Comparison of ENCODE assay signal across 8 mouse cellular contexts in the genomic region with DNA sequence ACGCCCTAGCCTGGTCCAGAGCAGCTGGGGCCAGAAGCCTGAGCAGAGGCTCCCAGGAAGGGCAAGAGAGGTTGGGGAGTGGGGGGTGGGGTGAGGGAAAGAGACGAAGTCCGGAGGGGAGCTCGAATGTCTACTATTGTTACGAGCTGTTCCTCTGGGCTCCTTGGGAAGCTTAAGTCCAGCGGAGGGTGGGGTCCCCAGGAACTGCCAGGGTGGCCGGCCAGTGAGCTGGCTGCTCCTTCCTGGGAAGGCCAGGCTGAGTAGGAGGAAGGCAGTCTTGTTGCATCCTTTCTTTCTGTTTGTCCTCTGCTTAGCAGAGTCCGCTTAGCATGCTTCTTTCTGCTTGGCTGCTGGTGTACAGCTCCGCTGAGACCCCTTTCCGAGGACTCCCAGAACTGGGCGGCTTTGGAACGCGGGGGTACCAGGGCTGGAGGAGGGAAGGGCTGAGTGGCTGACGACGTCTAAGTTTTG. TPM values are rescaled to one million over a fixed set of nuclear protein-coding genes. Genes with fewer than 3 reads are reported as not detected.
DNase-seq lines count a peak whose midpoint lies in the region; ATAC-seq lines count a peak whose summit lies in the region.

No protein-coding gene starts in this region.

- H3K9me3 ChIP-seq in kidney, embryonic 14.5 days (ENCODE audit: control insufficient read depth, low read length), result no peaks in the 10 kb centered on the region
- no peaks in the 10 kb centered on the region for H3K9me3 ChIP-seq in forebrain, embryonic 10.5 days
- H3K9me3 ChIP-seq in intestine, embryonic 14.5 days (ENCODE audit: control insufficient read depth, low read length), result no peaks in the 10 kb centered on the region
- no peaks in the 10 kb centered on the region for H3K9me3 ChIP-seq in midbrain, embryonic 12.5 days

- H3K4me3 ChIP-seq in kidney, embryonic 14.5 days (ENCODE audit: low read length), result peak overlapping the region; percentile 4
- peak overlapping the region; percentile 39 for H3K4me3 ChIP-seq in forebrain, embryonic 10.5 days
- H3K4me3 ChIP-seq in intestine, embryonic 14.5 days (ENCODE audit: low read depth, low read length), result no peak overlapping the region
- H3K4me3 ChIP-seq in midbrain, embryonic 12.5 days, result peak overlapping the region; percentile 29; the same call in 1 of the 2 replicates

- no peaks in the 10 kb centered on the region for H3K36me3 ChIP-seq in kidney, embryonic 14.5 days (ENCODE audit: control insufficient read depth, insufficient read depth, low read length)
- H3K36me3 ChIP-seq in forebrain, embryonic 10.5 days (replicated peaks), result no peaks in the 10 kb centered on the region
- H3K36me3 ChIP-seq in intestine, embryonic 14.5 days (ENCODE audit: control insufficient read depth, insufficient read depth, low read length), result no peaks in the 10 kb centered on the region
- H3K36me3 ChIP-seq in midbrain, embryonic 12.5 days, result no peaks in the 10 kb centered on the region

- peaks cover 55% of the 10 kb centered on the region for H3K4me1 ChIP-seq in kidney, embryonic 14.5 days (ENCODE audit: control insufficient read depth, insufficient read depth, low read length)
- peaks cover 89% of the 10 kb centered on the region for H3K4me1 ChIP-seq in forebrain, embryonic 10.5 days
- H3K4me1 ChIP-seq in intestine, embryonic 14.5 days (replicated peaks; ENCODE audit: control insufficient read depth, insufficient read depth, low read length), result peaks cover 38% of the 10 kb centered on the region
- peaks cover 77% of the 10 kb centered on the region for H3K4me1 ChIP-seq in midbrain, embryonic 12.5 days

- no peak for ATAC-seq in kidney, embryonic 14.5 days (ENCODE audit: low FRiP score, low TSS enrichment)
- ATAC-seq in intestine, embryonic 14.5 days (replicated peaks; ENCODE audit: low FRiP score, low TSS enrichment, low read depth), result no peak
- ATAC-seq in midbrain, embryonic 12.5 days (ENCODE audit: low FRiP score, low read depth), result no peak

- 7% methylated on average over 15 of the region's 15 CpGs for WGBS in kidney, embryonic 14.5 days
- WGBS in forebrain, embryonic 10.5 days, result 0% methylated on average over 15 of the region's 15 CpGs
- WGBS in intestine, embryonic 14.5 days, result 17% methylated on average over 15 of the region's 15 CpGs
- 2% methylated on average over 15 of the region's 15 CpGs for WGBS in midbrain, embryonic 12.5 days

- H3K27ac ChIP-seq in kidney, embryonic 14.5 days (ENCODE audit: low read depth, low read length), result no peak overlapping the region
- H3K27ac ChIP-seq in forebrain, embryonic 10.5 days, result peak overlapping the region; percentile 78
- no peak overlapping the region for H3K27ac ChIP-seq in intestine, embryonic 14.5 days (ENCODE audit: low read depth)
- peak overlapping the region; percentile 50; the same call in 1 of the 2 replicates for H3K27ac ChIP-seq in midbrain, embryonic 12.5 days (replicated peaks)

- H3K9ac ChIP-seq in kidney, embryonic 14.5 days (ENCODE audit: low read depth, low read length), result no peak overlapping the region
- H3K9ac ChIP-seq in intestine, embryonic 14.5 days (ENCODE audit: low read length), result no peak overlapping the region
- no peak overlapping the region; the same call in 1 of the 2 replicates for H3K9ac ChIP-seq in midbrain, embryonic 12.5 days (replicated peaks)

- peaks cover 66% of the 10 kb centered on the region for H3K27me3 ChIP-seq in kidney, embryonic 14.5 days (ENCODE audit: control insufficient read depth, insufficient read depth, low read length)
- H3K27me3 ChIP-seq in forebrain, embryonic 10.5 days (ENCODE audit: poor library complexity, severe bottlenecking), result peaks cover 100% of the 10 kb centered on the region
- H3K27me3 ChIP-seq in intestine, embryonic 14.5 days (replicated peaks; ENCODE audit: control insufficient read depth, insufficient read depth, low read length), result peaks cover 68% of the 10 kb centered on the region
- H3K27me3 ChIP-seq in midbrain, embryonic 12.5 days, result peaks cover 90% of the 10 kb centered on the region

- DNase-seq in kidney, postnatal 36 days, result no peak
- DNase-seq in forebrain, embryonic 10.5 days (ENCODE audit: extremely low spot score, low spot score), result no peak
- DNase-seq in intestine, embryonic 14.5 days (ENCODE audit: low spot score), result no peak
- no peak for DNase-seq in adipocyte (ENCODE audit: low spot score)
- no peak for DNase-seq in layer of hippocampus, postnatal 36 days
- DNase-seq in thymus, postnatal 0 days (ENCODE audit: low spot score), result no peak

- peak overlapping the region; percentile 37 for H3K4me2 ChIP-seq in kidney, embryonic 14.5 days (replicated peaks; ENCODE audit: low read depth, low read length)
- H3K4me2 ChIP-seq in intestine, embryonic 14.5 days (ENCODE audit: low read length), result peak overlapping the region; percentile 32
- H3K4me2 ChIP-seq in midbrain, embryonic 12.5 days (replicated peaks), result peak overlapping the region; percentile 26

RNA-seq across cellular contexts. Expression of gene Lyl1, which starts 6.8 kb away (rescaled TPM):
- 6.3 and 8.9 TPM in 2 replicates for polyA plus RNA-seq in kidney, embryonic 14.5 days (2014; fragmentation: Nextera tagmentation; extraction: Ambion mirVana)
- 4.9 and 5.8 TPM in 2 replicates for polyA plus RNA-seq in forebrain, embryonic 10.5 days (2016; fragmentation: Nextera tagmentation; extraction: Ambion mirVana)
- 4.3 and 5.2 TPM in 2 replicates for polyA plus RNA-seq in intestine, embryonic 14.5 days (2014; fragmentation: Nextera tagmentation; extraction: Ambion mirVana)
- 3.5 and 5.6 TPM in 2 replicates for polyA plus RNA-seq in midbrain, embryonic 12.5 days (2016; fragmentation: Nextera tagmentation; extraction: Ambion mirVana)
- total RNA-seq in layer of hippocampus, postnatal 36 days (2021), result 1 to 10 TPM; 1.2 to 2.0 TPM
- polyA plus RNA-seq in thymus, postnatal 0 days (2015; fragmentation: Nextera tagmentation; extraction: Ambion mirVana), result 8.1 and 8.8 TPM in 2 replicates

RNA-seq across cellular contexts. Expression of gene G430095P16Rik, which starts 14.7 kb away (rescaled TPM):
- polyA plus RNA-seq in kidney, embryonic 14.5 days (2014; fragmentation: Nextera tagmentation; extraction: Ambion mirVana), result 1.7 and 2.8 TPM in 2 replicates
- polyA plus RNA-seq in forebrain, embryonic 10.5 days (2016; fragmentation: Nextera tagmentation; extraction: Ambion mirVana), result 1.3 and 2.1 TPM in 2 replicates
- 3.3 and 4.1 TPM in 2 replicates for polyA plus RNA-seq in intestine, embryonic 14.5 days (2014; fragmentation: Nextera tagmentation; extraction: Ambion mirVana)
- 2.0 and 2.4 TPM in 2 replicates for polyA plus RNA-seq in midbrain, embryonic 12.5 days (2016; fragmentation: Nextera tagmentation; extraction: Ambion mirVana)
- total RNA-seq in layer of hippocampus, postnatal 36 days (2021), result not detected
- 2.4 and 3.6 TPM in 2 replicates for polyA plus RNA-seq in thymus, postnatal 0 days (2015; fragmentation: Nextera tagmentation; extraction: Ambion mirVana)

RNA-seq across cellular contexts. Expression of gene Nacc1, which starts 20.4 kb away (rescaled TPM):
- 28.1 and 33.1 TPM in 2 replicates for polyA plus RNA-seq in kidney, embryonic 14.5 days (2014; fragmentation: Nextera tagmentation; extraction: Ambion mirVana)
- polyA plus RNA-seq in forebrain, embryonic 10.5 days (2016; fragmentation: Nextera tagmentation; extraction: Ambion mirVana), result 31.3 and 31.5 TPM in 2 replicates
- polyA plus RNA-seq in intestine, embryonic 14.5 days (2014; fragmentation: Nextera tagmentation; extraction: Ambion mirVana), result 23.7 and 25.0 TPM in 2 replicates
- polyA plus RNA-seq in midbrain, embryonic 12.5 days (2016; fragmentation: Nextera tagmentation; extraction: Ambion mirVana), result 20.8 and 25.0 TPM in 2 replicates
- 10 to 100 TPM; 85.9 to 92.2 TPM for total RNA-seq in layer of hippocampus, postnatal 36 days (2021)
- polyA plus RNA-seq in thymus, postnatal 0 days (2015; fragmentation: Nextera tagmentation; extraction: Ambion mirVana), result 12.1 TPM in 2 replicates

RNA-seq across cellular contexts. Expression of gene Trmt1, which starts 22.0 kb away (rescaled TPM):
- polyA plus RNA-seq in kidney, embryonic 14.5 days (2014; fragmentation: Nextera tagmentation; extraction: Ambion mirVana), result 65.4 and 82.3 TPM in 2 replicates
- polyA plus RNA-seq in forebrain, embryonic 10.5 days (2016; fragmentation: Nextera tagmentation; extraction: Ambion mirVana), result 68.8 and 69.3 TPM in 2 replicates
- polyA plus RNA-seq in intestine, embryonic 14.5 days (2014; fragmentation: Nextera tagmentation; extraction: Ambion mirVana), result 85.9 and 87.0 TPM in 2 replicates
- polyA plus RNA-seq in midbrain, embryonic 12.5 days (2016; fragmentation: Nextera tagmentation; extraction: Ambion mirVana), result 53.6 and 58.8 TPM in 2 replicates
- 100 to 1,000 TPM in 1 of 2 experiments, 10 to 100 TPM in 1; 95.2 to 115 TPM for total RNA-seq in layer of hippocampus, postnatal 36 days (2021)
- polyA plus RNA-seq in thymus, postnatal 0 days (2015; fragmentation: Nextera tagmentation; extraction: Ambion mirVana), result 50.0 and 51.5 TPM in 2 replicates

RNA-seq across cellular contexts. Expression of gene Ier2, which starts 45.5 kb away (rescaled TPM):
- 81.9 and 88.9 TPM in 2 replicates for polyA plus RNA-seq in kidney, embryonic 14.5 days (2014; fragmentation: Nextera tagmentation; extraction: Ambion mirVana)
- 91.4 and 96.9 TPM in 2 replicates for polyA plus RNA-seq in forebrain, embryonic 10.5 days (2016; fragmentation: Nextera tagmentation; extraction: Ambion mirVana)
- polyA plus RNA-seq in intestine, embryonic 14.5 days (2014; fragmentation: Nextera tagmentation; extraction: Ambion mirVana), result 73.2 and 75.5 TPM in 2 replicates
- 47.1 and 47.4 TPM in 2 replicates for polyA plus RNA-seq in midbrain, embryonic 12.5 days (2016; fragmentation: Nextera tagmentation; extraction: Ambion mirVana)
- 1 to 10 TPM; 7.2 to 7.6 TPM for total RNA-seq in layer of hippocampus, postnatal 36 days (2021)
- 76.9 and 86.0 TPM in 2 replicates for polyA plus RNA-seq in thymus, postnatal 0 days (2015; fragmentation: Nextera tagmentation; extraction: Ambion mirVana)

Comparison
In these comparisons a context has a peak if more than half of its experiments do, and no peak if none do; other contexts are left out.
1. H3K27ac ChIP-seq: peak in forebrain, embryonic 10.5 days (single experiment) and midbrain, embryonic 12.5 days (single experiment); none in kidney, embryonic 14.5 days (single experiment) and intestine, embryonic 14.5 days (single experiment).
2. Peak in every context shown above with its lines, with median percentiles within 50 percentile points of each other: H3K4me2 ChIP-seq.